Mouse (Mus musculus): Measurements from ENCODE around the gene 3110040M04Rik.
"Not testable (repeated sequence)": the region's sequence is repeated elsewhere in the genome, so short reads cannot be mapped to it uniquely, and the experiment has no call there.

Gene 3110040M04Rik

DNA sequence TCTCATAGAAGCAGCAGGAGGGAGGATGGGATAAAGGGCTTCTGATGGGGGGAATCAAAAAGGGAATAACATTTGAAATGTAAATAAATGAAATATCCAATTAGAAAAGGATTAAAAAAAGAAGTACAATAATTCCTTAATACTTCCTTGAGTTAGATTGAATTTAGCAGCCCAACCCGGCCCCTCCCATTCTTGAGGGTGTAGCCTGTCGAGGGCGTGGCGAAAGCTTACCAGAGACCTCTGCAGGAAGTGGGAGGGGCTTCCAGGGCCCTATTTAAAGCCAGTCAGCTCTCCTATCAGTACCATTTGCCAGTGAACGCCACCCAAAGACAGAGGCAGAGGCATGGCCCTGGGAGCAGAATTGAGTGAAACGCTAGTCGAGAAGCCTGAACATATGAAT is 11.8 kb upstream of the 3110040M04Rik start, which contains the start of gene Gm8947:
Gene Gm8947, plus strand, starts transcription at position 302 of the 400 bp plus-strand sequence.
- not testable (repeated sequence) for DNase-seq (ENCODE audit: inconsistent age in 2 of 2, low spot score in 1 of 2)

DNA sequence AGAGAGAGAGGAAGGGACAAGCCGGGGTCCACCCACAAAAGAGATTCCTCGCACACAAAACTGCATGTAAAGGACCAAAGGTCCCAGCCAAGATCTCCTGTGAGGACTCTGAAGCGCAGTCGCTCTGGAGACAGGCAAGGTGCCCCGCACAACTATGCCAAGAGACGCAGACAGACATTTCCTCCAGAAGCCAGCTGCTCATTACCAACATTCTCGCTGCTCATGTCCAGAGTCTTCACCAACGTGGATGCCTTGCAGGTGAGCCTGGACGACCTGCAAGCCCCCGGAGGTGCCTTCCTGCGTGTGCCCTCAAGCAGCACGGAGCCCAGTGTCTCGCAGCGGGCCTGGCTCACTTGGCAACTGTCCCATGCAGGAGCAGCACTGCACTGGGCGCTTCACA is 11.2 kb upstream of the 3110040M04Rik start:
- DNase-seq (ENCODE audit: inconsistent age in 2 of 2, low spot score in 1 of 2), result not testable (repeated sequence)

DNA sequence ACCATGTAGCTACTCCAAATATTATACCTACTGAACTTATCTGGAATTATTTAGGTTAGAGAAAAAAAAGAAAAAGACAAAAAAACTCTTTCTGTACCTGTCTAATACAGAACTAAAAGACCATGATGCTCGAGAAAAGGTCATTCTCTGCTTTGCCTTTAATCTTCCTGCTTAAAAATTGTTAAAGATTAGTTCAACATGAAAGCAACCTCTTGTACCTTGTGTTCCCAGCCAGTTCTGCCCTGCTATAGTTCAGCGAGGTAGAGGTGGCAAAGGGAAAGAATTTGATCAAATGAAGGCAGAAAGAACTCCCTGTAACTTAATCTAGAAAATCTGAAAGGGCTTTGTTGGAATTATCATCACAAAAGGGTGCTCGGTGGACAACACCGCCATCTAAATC is 7.9 kb upstream of the 3110040M04Rik start:
- DNase-seq (ENCODE audit: inconsistent age in 2 of 2, low spot score in 1 of 2), result not testable (repeated sequence)

DNA sequence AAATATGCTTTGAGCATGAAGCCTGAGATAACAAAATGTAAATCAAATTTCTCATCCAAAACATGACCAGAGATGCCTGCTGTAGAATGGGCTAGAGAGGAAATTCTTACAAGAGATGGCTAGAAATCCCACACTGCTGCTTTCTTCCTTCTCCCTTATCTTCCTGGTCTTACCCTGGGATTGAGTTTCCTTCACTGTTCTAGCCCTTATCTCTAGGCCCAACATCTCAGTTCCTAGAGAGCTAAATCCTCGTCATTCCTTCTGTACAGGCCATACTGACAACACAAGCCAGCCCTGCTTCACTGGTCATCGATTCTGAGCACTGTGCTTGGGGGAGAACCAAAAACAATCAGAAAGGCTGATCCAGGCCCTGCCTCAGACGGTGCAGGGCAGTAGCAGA is 7.2 kb upstream of the 3110040M04Rik start:
- not testable (repeated sequence) for DNase-seq (ENCODE audit: inconsistent age in 2 of 2, low spot score in 1 of 2)

DNA sequence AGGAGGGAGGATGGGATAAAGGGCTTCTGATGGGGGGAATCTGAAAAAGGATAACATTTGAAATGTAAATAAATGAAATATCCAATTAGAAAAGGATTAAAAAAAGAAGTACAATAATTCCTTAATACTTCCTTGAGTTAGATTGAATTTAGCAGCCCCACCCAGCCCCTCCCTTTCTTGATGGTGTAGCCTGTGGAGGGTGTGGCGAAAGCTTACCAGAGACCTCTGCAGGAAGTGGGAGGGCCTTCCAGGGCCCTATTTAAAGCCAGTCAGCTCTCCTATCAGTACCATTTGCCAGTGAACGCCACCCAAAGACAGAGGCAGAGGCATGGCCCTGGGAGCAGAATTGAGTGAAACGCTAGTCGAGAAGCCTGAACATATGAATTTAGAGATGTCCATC is 5.8 kb upstream of the 3110040M04Rik start, which contains the start of gene Gm47995:
Gene Gm47995, plus strand, starts transcription at position 329 of the 400 bp plus-strand sequence.
- DNase-seq (ENCODE audit: inconsistent age in 2 of 2, low spot score in 1 of 2), result not testable (repeated sequence)

DNA sequence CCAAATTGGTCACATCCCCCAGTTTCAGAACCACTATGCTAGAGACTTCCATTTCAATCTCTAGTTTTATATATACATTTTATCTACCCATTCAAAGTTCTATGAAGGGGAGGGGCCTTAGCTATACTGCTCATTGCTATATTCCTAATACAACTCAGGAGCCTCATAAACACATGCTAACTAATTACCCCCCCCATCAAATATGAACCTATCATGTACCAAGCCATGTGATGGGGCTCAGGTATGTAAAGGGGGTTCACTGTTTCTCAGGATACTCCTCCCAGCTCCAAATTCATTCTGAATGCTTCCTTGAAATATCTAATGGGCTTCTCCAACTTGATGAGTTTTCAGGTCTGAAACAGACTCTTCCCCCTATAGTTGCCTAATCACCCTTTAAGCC is 3.3 kb upstream of the 3110040M04Rik start:
- not testable (repeated sequence) for DNase-seq (ENCODE audit: inconsistent age in 2 of 2, low spot score in 1 of 2)

DNA sequence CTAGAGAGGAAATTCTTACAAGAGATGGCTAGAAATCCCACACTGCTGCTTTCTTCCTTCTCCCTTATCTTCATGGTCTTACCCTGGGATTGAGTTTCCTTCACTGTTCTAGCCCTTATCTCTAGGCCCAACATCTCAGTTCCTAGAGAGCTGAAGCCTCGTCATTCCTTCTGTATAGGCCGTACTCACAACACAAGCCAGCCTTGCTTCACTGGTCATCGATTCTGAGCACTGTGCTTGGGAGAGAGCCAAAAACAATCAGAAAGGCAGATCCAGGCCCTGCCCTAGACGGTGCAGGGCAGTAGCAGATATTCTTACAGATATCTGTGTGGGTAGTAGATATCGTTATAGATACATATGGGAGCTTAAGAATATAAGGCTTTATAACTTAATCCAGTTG is 1.1 kb upstream of the 3110040M04Rik start:
- DNase-seq (ENCODE audit: inconsistent age in 2 of 2, low spot score in 1 of 2), result not testable (repeated sequence)

DNA sequence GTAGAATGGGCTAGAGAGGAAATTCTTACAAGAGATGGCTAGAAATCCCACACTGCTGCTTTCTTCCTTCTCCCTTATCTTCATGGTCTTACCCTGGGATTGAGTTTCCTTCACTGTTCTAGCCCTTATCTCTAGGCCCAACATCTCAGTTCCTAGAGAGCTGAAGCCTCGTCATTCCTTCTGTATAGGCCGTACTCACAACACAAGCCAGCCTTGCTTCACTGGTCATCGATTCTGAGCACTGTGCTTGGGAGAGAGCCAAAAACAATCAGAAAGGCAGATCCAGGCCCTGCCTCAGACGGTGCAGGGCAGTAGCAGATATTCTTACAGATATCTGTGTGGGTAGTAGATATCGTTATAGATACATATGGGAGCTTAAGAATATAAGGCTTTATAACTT is 4.6 kb downstream of the 3110040M04Rik start:
- DNase-seq (ENCODE audit: inconsistent age in 2 of 2, low spot score in 1 of 2), result not testable (repeated sequence)

DNA sequence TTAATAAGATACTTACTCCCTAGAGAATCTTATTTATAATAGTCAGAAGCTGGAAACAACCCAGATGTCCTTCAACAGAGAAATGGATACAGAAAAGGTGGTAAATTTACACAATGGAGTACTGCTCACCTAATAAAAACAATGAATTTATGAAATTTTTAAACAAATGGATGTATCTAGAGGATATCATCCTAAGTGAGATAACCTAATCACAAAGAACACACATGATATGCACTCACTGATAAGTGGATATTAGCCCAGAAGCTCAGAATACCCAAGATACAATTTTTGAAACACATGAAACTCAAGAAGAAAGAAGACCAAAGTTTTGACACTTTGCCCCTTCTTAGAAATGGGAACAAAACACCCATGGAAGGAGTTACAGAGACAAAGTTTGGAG is 5.0 kb downstream of the 3110040M04Rik start:
- DNase-seq (ENCODE audit: inconsistent age in 2 of 2, low spot score in 1 of 2), result not testable (repeated sequence)

DNA sequence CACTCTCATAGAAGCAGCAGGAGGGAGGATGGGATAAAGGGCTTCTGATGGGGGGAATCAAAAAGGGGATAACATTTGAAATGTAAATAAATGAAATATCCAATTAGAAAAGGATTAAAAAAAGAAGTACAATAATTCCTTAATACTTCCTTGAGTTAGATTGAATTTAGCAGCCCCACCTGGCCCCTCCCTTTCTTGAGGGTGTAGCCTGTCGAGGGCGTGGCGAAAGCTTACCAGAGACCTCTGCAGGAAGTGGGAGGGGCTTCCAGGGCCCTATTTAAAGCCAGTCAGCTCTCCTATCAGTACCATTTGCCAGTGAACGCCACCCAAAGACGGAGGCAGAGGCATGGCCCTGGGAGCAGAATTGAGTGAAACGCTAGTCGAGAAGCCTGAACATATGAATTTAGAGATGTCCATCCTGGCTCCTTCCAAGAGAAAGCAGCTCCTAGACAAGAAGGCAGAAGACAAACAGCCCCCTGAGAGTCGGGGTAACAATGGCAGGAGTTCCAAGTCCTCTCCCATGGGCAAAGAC is 6.0 kb downstream of the 3110040M04Rik start, which contains the start of gene Gm47996:
Gene Gm47996, plus strand, starts transcription at position 308 of the 532 bp plus-strand sequence.
- DNase-seq (ENCODE audit: inconsistent age in 2 of 2, low spot score in 1 of 2), result not testable (repeated sequence)

DNA sequence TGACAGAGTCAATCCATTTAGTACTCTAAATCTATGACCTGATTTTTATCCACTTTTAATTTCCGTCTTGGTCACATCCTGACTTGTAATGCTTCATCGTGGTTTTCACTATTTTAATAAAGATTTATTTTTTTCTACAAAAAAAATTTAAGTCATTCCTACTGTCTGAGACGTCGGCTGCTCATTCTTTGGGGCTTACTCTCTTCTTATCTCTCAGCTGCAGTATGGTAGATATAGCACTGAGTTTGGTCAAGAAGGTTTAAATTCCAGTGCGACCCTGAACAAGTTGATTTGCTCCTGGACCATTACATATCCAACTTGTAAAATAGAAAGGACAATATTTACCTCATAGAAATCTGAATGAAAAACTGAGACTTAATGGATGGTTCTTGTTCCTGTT is 7.7 kb downstream of the 3110040M04Rik start:
- DNase-seq (ENCODE audit: inconsistent age in 2 of 2, low spot score in 1 of 2), result not testable (repeated sequence)

DNA sequence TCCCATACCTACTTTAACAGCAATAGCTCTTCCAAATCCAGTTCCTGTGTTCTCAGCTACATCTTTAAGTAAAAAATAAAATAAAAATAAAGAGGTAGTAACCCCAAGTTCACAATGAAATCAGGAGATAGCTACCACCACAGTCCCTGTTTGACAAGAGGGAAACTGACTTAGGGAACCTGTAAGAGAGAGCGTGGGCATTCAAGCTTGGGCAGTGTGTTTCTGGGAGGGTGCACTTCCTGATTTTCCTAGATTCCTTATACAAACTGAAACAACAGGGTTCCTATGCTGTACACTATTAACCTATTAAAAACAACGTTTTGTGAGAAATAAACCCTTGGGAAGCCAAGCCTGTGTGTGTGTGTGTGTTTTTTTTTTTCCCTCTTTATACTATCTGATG is 10.9 kb downstream of the 3110040M04Rik start:
- DNase-seq (ENCODE audit: inconsistent age in 2 of 2, low spot score in 1 of 2), result no peak

DNA sequence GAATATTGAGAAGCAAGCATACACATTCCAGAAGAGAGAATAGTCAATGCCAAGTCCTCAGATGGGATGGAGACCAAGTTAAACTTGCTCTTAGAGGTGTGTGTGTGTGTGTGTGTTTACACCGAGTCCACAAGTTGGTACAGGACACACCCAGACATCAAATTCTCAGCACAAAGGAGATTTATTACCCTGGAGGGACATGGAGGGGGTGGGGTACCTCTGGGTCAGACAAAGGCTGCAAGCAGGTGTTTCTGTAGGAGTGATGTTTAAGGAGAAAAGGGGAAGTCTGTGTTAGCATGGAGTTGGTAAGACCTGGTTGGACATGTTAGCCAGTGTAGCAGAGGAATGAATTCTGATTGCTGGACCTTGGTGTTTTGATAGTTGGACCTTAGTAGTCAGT is 12.1 kb downstream of the 3110040M04Rik start:
- no peak for DNase-seq (ENCODE audit: inconsistent age in 2 of 2, low spot score in 1 of 2)

DNA sequence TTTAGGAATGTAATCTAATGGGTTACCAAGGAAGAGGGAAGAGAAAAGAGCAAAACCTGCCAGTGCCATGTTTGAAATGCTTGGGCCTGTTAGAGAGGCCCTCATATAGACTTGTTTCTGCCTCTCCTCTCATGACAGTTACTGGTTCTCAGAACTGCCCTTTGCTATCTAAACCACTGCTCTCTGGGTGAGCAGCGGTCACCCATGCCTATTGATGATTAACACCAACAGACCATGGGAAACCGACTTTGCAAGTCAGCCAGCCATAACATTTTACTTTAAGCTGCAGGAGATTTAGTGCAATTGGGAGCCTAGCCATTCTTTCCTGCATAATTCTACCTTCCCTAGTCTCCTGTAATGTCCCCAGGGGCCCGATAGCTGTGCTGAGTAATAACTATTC is 12.5 kb downstream of the 3110040M04Rik start:
- DNase-seq (ENCODE audit: inconsistent age in 2 of 2, low spot score in 1 of 2), result no peak

DNA sequence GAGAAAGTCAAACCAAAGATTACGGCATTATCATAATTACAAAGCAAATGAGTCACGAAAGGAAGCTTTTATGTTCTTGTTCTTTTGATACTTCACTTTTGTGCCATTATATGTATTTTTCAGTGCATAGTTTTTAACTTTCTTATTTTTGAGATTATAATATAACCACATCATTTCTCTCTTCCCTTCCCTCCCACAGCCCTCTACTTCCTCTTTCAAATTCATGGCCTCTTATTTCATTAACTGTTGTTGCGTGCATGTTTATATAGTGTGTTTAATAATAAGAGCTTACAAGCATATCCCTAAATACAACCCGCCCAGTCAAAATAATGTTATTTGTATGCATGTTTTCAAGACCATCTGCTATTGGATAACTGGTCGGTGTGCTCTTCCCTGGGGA is 15.1 kb downstream of the 3110040M04Rik start:
- no peak for DNase-seq (ENCODE audit: inconsistent age in 2 of 2, low spot score in 1 of 2)

DNA sequence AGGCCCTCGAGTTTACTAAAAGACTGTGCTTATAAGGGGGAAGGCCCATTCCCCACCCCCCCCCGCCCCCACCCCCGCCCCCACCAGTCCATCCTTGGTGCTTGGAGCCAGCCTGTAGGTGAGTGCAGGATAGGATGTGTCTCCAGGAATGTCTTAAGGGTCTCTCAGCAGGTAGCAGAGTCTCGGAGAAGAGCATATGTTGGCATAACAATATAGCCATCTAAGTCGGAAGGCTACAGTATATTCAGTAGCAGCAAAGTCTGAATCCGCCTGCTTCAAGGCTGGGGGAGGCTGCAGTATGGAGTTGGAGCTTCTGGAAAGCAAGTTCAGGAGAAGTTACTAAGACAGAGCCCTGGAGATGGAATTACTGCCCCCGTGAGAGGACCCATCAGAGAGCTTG is 16.2 kb downstream of the 3110040M04Rik start:
- DNase-seq (ENCODE audit: inconsistent age in 2 of 2, low spot score in 1 of 2), result no peak

DNA sequence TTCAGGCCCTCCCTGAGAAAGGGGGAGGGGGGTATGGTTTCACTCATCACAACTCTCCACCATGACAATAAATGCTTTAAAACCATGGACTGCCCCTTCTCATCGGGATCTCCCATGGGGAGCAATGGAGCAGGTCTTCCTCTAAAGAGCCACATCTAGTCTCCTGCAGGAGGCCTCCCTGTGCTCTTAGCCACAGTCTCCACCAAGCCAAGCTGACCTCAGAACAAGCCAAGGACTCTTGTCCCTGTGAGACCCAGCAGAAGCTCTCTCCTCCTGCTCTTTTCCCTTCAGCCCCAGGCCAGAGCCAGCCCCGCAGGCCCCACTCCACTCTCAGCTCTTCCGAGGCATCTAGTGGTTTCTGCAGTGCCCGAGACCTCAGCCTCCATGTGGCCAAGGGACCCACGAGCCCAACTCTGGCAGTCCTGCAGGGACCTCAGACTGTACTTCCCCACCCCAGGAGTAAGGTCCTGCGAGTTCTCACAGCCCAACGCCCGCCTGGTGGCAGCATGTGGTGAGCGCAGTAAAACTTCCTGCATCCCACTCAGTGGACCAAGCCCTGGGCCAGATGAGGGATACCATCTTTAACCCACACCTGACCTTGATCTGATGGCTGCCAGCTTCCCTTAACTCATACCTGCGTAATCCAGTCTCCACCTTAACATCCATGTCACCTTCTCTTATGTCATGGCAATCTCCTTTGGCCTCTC is 18.8 kb downstream of the 3110040M04Rik start:
- no peak for DNase-seq (ENCODE audit: inconsistent age in 2 of 2, low spot score in 1 of 2)

DNA sequence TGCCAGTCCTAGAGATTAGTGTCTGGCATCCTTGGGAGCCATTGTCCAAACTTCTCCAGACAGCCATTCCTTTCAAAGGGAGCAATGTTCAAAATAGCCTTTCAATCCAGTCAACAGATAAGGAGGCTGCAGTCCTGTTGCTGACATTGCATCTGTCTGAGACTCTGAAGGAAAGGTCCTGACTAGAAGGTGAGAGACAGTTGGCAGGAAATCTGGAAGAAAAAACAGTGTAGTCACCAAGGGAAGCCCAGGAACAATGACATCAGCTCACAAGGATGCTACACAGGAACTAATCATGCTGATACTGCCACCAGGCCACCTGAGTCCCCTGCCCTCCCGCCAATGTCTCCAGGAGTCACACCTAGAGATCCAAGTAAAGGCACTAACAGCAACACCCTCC is 19.5 kb downstream of the 3110040M04Rik start:
- no peak for DNase-seq (ENCODE audit: inconsistent age in 2 of 2, low spot score in 1 of 2)

DNA sequence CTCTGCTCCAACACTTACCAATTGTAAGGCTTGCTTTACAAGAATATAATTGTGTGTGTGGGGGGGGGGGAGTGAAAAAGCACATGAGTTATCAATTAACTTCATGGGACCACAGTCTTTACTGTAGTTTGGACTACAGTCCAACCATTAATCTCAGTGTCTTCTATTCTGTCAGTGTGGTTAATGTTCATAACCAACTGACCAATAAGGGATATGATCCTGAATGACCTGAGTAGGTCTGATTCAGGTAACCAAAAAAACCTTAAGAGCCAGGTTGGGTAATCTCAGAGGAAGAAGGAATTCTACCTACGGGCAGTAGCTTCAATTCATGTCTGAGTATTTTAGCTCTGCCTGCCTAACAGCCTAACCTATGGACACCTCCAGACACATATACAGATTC is 20.6 kb downstream of the 3110040M04Rik start:
- no peak for DNase-seq (ENCODE audit: inconsistent age in 2 of 2, low spot score in 1 of 2)

DNA sequence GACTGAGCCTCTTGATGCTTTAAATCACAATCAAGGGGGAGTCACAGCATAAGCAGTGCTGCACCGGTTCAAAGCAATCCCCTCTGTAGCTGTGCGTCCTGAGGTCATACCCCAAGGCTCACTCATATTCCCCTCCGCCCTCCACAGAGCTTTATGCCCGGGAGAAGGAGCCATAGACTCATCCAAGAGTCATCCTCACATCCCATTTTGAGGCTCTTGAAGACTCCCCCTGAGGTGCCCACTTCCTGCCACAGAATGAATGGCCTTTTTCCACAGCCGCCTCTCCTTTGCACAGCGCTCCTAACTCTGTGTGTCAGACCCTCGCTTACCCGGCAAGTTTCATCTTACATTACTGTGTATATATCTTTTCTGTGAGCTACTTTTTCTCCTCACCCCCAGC is 23.6 kb downstream of the 3110040M04Rik start:
- DNase-seq (ENCODE audit: inconsistent age in 2 of 2, low spot score in 1 of 2), result no peak

DNA sequence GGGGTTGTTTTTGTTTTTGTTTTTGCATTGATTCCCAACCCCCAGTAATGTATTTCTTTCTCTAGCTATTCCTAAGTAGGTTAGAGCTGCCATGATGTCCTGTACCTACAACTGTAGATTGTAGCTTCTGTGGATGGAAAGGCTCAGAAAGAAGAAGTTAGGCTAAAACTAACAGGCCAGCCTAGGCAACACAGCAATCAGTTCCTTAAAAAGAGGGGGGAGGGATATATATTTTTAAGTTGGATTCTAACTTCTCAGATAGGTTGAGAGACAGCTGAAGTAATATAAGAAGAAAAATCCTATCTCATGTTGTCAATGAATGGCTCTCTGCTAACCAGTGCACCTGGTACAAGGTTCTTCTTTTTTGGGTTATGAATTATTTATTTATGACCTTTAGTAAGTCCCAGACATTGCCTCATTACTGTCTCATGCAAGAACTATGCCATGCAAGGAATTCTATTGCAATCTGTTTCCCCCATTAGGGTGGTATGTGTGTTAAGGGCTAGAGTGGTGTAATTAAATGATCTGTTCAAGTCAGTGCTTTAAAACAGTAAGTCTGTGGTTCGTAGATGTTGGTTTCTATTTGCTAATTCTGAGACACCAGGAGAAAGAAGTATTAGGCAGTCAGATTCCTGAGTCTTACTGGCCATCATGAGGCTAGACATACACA is 24.5 kb downstream of the 3110040M04Rik start:
- DNase-seq (ENCODE audit: inconsistent age in 2 of 2, low spot score in 1 of 2), result no peak

DNA sequence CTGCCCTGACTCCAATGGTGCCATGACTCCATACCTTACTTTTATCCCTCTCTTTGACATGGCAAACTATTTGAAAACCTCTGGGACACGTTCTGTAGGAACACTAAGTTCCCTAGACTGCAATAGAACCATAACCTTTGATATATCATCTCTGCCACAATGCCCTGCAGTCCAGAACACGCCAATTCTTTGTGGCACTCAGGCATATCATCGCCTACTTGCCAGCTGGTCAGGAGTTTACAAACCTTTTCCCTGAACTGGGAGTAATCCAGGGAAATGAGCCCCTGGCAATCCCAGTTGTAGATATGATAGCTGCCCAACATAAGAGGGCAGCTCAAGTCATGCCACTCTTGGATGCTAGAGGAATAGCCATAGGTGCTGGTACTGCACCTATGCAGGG is 28.4 kb downstream of the 3110040M04Rik start:
- no peak for DNase-seq (ENCODE audit: inconsistent age in 2 of 2, low spot score in 1 of 2)
